Mouse (Mus musculus): ENCODE data around the gene Smyd4.

DNA sequence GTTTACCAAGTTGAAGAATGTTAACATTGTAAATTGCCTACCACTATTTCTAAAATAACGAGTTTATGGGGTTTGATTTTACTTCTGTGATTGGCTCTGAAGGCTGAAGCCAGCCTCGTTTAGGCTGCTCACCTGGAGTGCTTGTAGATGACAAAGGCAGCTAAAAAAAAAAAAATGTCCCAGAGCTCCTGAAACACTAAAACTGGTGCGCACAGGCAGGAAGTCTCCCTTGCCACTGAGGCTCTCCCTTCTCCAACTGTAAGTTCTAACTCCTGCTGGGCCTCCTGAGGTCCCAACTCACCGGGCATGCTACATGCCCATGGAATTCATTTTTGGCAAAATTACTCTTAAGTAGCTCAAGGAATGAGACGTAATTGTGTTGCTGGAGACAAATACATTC is 29.0 kb upstream of the Smyd4 start:
- no peak for TF ChIP-seq ZC3H11A (IDR thresholded peaks at IDR 0.05; ENCODE audit: borderline replicate concordance, low read depth, low read length)
- 0 out of 2 replicates have a peak, but pooled peaks have one; percentile 8 for TF ChIP-seq ZNF384 (IDR thresholded peaks at IDR 0.05; ENCODE audit: low read depth, low read length)
- TF ChIP-seq MAFK (IDR thresholded peaks at IDR 0.05; ENCODE audit: insufficient read depth, low read depth, low read length): no peak
- TF ChIP-seq CHD2 (IDR thresholded peaks at IDR 0.05; ENCODE audit: low read depth, low read length): no peak
- no peak for TF ChIP-seq HCFC1 (IDR thresholded peaks at IDR 0.05; ENCODE audit: borderline replicate concordance, insufficient read depth, low read length)

Measured in ES-E14 (cell line).